Mouse (Mus musculus) gastrocnemius, adult 18-20 months (tissue): ENCODE data around the gene Gm6502. TPM values are rescaled to one million over a fixed set of nuclear protein-coding genes. Genes with fewer than 3 reads are reported as not detected.
"Not testable (repeated sequence)": the region's sequence is repeated elsewhere in the genome, so short reads cannot be mapped to it uniquely, and the experiment has no call there.

Source experiments
- DNase-seq: peaks from one replicate; pipeline ENCODE4 v3.0.0; 2021; ENCODE audit warnings: low spot score
- long read RNA-seq, 2 experiments: library from polyadenylated mRNA; stranded (forward); transcript quantifications; one replicate each; pipeline ENCODE4 v2.0.0; 2021
- total RNA-seq, 2 experiments: library from RNA; stranded (reverse); gene quantifications; 2 replicates each; pipeline ENCODE4 v1.2.3; 2021

Gene Gm6502
- total RNA-seq: not detected
- long read RNA-seq, experiment 1: 0 reads
- long read RNA-seq, experiment 2: 0 reads

- DNase-seq: not testable (repeated sequence)
Observed at GRCm38 (mm10) chr5:94314135-94314534, at the start of gene Gm6502. TSS of gene Gm6502 (plus strand) at chr5:94314435.

- not testable (repeated sequence) for DNase-seq
Observed at GRCm38 (mm10) chr5:94306696-94307095, 7.5 kb upstream of the Gm6502 start, which contains the start of gene A430089I19Rik. TSS of gene A430089I19Rik (minus strand) at chr5:94306796.

GRCm38 (mm10) chr5:94339449-94339848 is 25.2 kb downstream of the Gm6502 start, which contains the start of gene AA792892:
TSS of gene AA792892 (plus strand) at chr5:94339749.
- not testable (repeated sequence) for DNase-seq

Other genes with a start within 250 kb of the Gm6502 start
- not detected for gene BC061212, start 243.9 kb upstream of the Gm6502 start, total RNA-seq
- not detected for gene Gm6351, start 238.1 kb upstream of the Gm6502 start, total RNA-seq
- not detected for gene Gm3106, start 96.4 kb upstream of the Gm6502 start, total RNA-seq
- not detected for gene A430089I19Rik, start 7.6 kb upstream of the Gm6502 start, total RNA-seq
- not detected for gene AA792892, start 25.3 kb downstream of the Gm6502 start, total RNA-seq
- gene Gm7682, start 131.3 kb downstream of the Gm6502 start, total RNA-seq: not detected
- gene Gm3139, start 211.9 kb downstream of the Gm6502 start, total RNA-seq: not detected